ENCODE assay signal across 8 mouse cellular contexts in genomic region chr9:65826588-65827343, GRCm38 (mm10). TPM values are rescaled to one million over a fixed set of nuclear protein-coding genes. Genes with fewer than 3 reads are reported as not detected.
DNase-seq lines count a peak whose midpoint lies in the region; ATAC-seq and TF ChIP-seq lines count a peak whose summit lies in the region.

No protein-coding gene starts in this region.

- H3K27me3 ChIP-seq in forebrain, embryonic 10.5 days (ENCODE audit: poor library complexity, severe bottlenecking), result no peaks in the 10 kb centered on the region
- no peaks in the 10 kb centered on the region for H3K27me3 ChIP-seq in lung, embryonic 15.5 days

- H3K4me1 ChIP-seq in forebrain, embryonic 10.5 days, result peaks cover 77% of the 10 kb centered on the region
- H3K4me1 ChIP-seq in lung, embryonic 15.5 days, result peaks cover 52% of the 10 kb centered on the region
- H3K4me1 ChIP-seq in olfactory bulb, adult 2 months (ENCODE audit: control insufficient read depth, insufficient read depth, low read length), result peaks cover 13% of the 10 kb centered on the region

- peak overlapping the region; percentile 100 for H3K27ac ChIP-seq in forebrain, embryonic 10.5 days
- H3K27ac ChIP-seq in lung, embryonic 15.5 days, result peak overlapping the region; percentile 99
- H3K27ac ChIP-seq in olfactory bulb, adult 2 months (ENCODE audit: insufficient read depth, low read depth, low read length), result peak overlapping the region; percentile 60

- H3K4me3 ChIP-seq in forebrain, embryonic 10.5 days, result peak overlapping the region; percentile 94
- H3K4me3 ChIP-seq in lung, embryonic 15.5 days, result peak overlapping the region; percentile 93
- H3K4me3 ChIP-seq in olfactory bulb, adult 2 months (ENCODE audit: insufficient read depth, low read depth, low read length), result peak overlapping the region; percentile 100

- ATAC-seq in lung, embryonic 15.5 days (ENCODE audit: borderline replicate concordance, extremely low read depth, low FRiP score, low TSS enrichment), result peak; percentile 58; the same call in 1 of the 2 replicates

- TF ChIP-seq CTCF in olfactory bulb, adult 2 months (IDR thresholded peaks at IDR 0.05; ENCODE audit: insufficient read depth, low read depth, low read length), result no peak

- 0 out of 2 replicates have a peak, but pooled peaks have one; percentile 9 for TF ChIP-seq POLR2A in olfactory bulb, adult 2 months (IDR thresholded peaks at IDR 0.05; ENCODE audit: insufficient read depth, low read depth, low read length)

- intact Hi-C loops in heart, postnatal 10 days (cut with DNase I), result no loop called here

- DNase-seq in MEL-GATA-1-ER (ENCODE audit: extremely low read depth, low read depth), result peak; percentile 64
- DNase-seq in c-Kit-positive CD71-negative TER-119-negative erythroid progenitor cells, embryonic 14.5 days (ENCODE audit: low read depth), result peak; percentile 43
- peak; percentile 63 for DNase-seq in forebrain, embryonic 10.5 days (ENCODE audit: extremely low spot score, low spot score)
- peak; percentile 68 to 70 for DNase-seq in heart, postnatal 10 days
- DNase-seq in kidney, postnatal 36 days, result peak; percentile 64 to 67
- DNase-seq in thymus, postnatal 25 days, result peak; percentile 60

- H3K4me2 ChIP-seq in lung, embryonic 15.5 days, result peak overlapping the region; percentile 74

- H3K36me3 ChIP-seq in forebrain, embryonic 10.5 days (replicated peaks), result no peaks in the 10 kb centered on the region
- no peaks in the 10 kb centered on the region for H3K36me3 ChIP-seq in lung, embryonic 15.5 days

- under 1% methylated on average over 31 of the region's 31 CpGs for WGBS in forebrain, embryonic 10.5 days
- WGBS in lung, embryonic 15.5 days, result 1% methylated on average over 31 of the region's 31 CpGs
- under 1% methylated on average over 30 of the region's 31 CpGs for WGBS in olfactory bulb, adult 2 months

- no peaks in the 10 kb centered on the region for H3K9me3 ChIP-seq in forebrain, embryonic 10.5 days
- H3K9me3 ChIP-seq in lung, embryonic 15.5 days, result no peaks in the 10 kb centered on the region

- H3K9ac ChIP-seq in lung, embryonic 15.5 days, result peak overlapping the region; percentile 97

RNA-seq across cellular contexts. Expression of gene Zfp609, which starts 0.6 kb away (rescaled TPM):
- 8.2 and 8.3 TPM in 2 replicates for polyA plus RNA-seq in forebrain, embryonic 10.5 days (2016; fragmentation: Nextera tagmentation; extraction: Ambion mirVana)
- total RNA-seq in heart, postnatal 10 days (2021), result 10 to 100 TPM; 34.4 to 36.7 TPM
- 6.2 and 6.4 TPM in 2 replicates for polyA plus RNA-seq in lung, embryonic 15.5 days (2015; fragmentation: Nextera tagmentation; extraction: Ambion mirVana)
- not detected in 2 replicates for polyA plus RNA-seq in olfactory bulb, adult 2 months (2012; ENCODE audit: insufficient read depth, insufficient read length, low replicate concordance, missing spikeins)

Comparison
In these comparisons a context has a peak if more than half of its experiments do, and no peak if none do; other contexts are left out.
1. Peak in every context shown above with its lines: DNase-seq, ATAC-seq, H3K4me3 ChIP-seq and H3K27ac ChIP-seq.